Mouse (Mus musculus): Measurements from ENCODE around the gene Wnt5b. TPM values are rescaled to one million over a fixed set of nuclear protein-coding genes. Genes with fewer than 3 reads are reported as not detected.

Gene Wnt5b
- 9.6 and 10.1 TPM in 2 replicates for polyA plus RNA-seq (2015; fragmentation: Nextera tagmentation; extraction: Ambion mirVana)

DNA sequence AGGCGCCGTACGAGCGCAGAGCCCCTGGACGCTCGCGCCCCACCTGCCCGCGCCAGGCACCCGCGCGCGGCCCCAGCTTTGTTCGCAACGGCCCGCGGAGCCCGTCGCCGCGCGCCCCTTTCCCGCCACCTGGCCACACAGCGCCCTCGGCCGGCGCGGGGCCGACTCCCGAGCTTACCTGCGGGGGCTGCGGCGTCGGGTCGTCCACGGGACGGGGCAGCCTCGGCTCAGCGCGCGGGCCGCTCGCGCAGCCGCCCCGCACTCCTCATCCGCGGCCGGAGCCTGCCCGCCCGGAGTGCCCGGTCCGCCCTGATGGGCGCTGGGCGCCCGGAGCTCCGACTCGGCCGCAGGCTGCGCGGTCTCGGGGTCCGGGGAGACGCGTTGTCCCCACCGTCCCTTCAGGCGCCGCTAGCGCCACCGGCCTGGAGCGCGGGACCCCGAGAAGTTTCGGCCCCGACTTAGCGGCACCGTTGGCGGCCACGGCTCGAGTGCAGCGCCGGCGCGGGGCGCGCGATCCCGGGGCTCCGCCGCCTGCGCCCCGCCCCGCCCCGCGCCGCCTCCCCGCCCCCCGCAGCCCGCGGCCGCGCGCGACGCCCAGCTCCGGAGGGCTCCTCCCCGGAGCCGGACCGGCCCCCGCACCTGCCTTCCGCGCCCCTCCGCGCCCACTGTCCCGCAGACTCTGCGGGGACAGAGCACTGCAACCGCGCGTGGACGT is at the start of gene Wnt5b:
Wnt5b (minus strand) TSS at position 545 of the 715 bp plus-strand sequence.
- Histone ChIP-seq H3K4me2 (replicated peaks; ENCODE audit: low read depth, low read length) (peak within 1 kb of the TSS; percentile 98), H3K27ac (ENCODE audit: low read length) (0 out of 2 replicates have a peak within 1 kb of the TSS, but pooled peaks have one; percentile 8), H3K4me1 (ENCODE audit: insufficient read depth, low read length) (peaks cover 14% of the 10 kb centered on the region), H3K9ac (replicated peaks; ENCODE audit: low read length) (peak within 1 kb of the TSS; percentile 82), H3K9me3 (ENCODE audit: low read length) (no peaks in the 10 kb centered on the region), H3K27me3 (ENCODE audit: insufficient read depth, low read length) (peaks cover 10% of the 10 kb centered on the region), H3K36me3 (ENCODE audit: insufficient read depth, low read length) (no peaks in the 10 kb centered on the region), H3K4me3 (ENCODE audit: low read length) (peak within 1 kb of the TSS; percentile 73)
- under 1% methylated on average over 80 of the region's 120 CpGs for WGBS
- ATAC-seq (ENCODE audit: low FRiP score, low TSS enrichment) = peak; percentile 77

DNA sequence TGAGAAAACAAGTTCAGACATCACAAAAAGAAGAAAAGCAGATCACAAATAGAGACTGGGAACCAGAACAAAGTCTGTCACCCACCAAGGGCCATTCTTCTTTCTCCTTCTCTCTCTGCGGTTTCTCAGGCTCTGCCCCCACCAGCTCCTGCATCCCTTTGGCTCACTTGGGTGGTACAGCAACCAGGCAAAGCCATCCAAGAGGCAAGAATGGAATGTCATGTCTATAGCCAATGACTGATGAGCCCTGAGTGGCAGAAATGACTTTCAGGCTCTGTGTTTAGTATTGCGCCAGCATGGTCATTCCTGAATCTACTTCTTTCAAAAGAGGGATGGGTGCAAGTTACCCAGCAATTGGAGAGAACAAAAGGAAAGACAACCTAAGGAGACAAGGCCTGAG is 46.7 kb upstream of the Wnt5b start:
- H3K4me2 ChIP-seq (replicated peaks; ENCODE audit: low read depth, low read length) = no peak overlapping the region
- no peaks in the 10 kb centered on the region for H3K27me3 ChIP-seq (ENCODE audit: insufficient read depth, low read length)
- H3K9me3 ChIP-seq (ENCODE audit: low read length) = no peaks in the 10 kb centered on the region
- H3K9ac ChIP-seq (replicated peaks; ENCODE audit: low read length) = no peak overlapping the region
- peaks cover 6% of the 10 kb centered on the region for H3K4me1 ChIP-seq (ENCODE audit: insufficient read depth, low read length)
- no peak overlapping the region for H3K27ac ChIP-seq (ENCODE audit: low read length)
- ATAC-seq (ENCODE audit: low FRiP score, low TSS enrichment) = no peak
- no peak overlapping the region for H3K4me3 ChIP-seq (ENCODE audit: low read length)
- 85% methylated on average over 2 of the region's 2 CpGs for whole genome bisulfite sequencing
- H3K36me3 ChIP-seq (ENCODE audit: insufficient read depth, low read length) = 0 out of 2 replicates have a peak, but pooled peaks cover 5% of the 10 kb centered on the region

DNA sequence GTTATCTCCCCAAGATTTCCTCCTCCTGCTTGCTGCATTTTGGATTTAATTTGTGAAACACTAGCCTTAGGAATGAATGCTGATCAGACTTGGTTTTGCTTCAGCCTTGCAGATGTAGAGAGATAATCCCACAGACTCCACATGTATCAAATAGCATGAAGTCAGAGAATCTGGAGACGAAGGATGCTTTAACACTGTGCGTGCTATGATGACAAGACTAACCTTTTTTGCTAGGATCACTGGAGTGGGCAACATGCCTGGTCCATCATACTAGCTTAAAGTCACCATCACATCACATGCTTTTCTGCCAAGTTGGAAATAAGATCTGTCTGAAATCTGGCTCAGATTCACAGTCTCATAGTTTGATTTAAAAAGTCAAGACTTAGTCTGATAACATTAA is 43.8 kb upstream of the Wnt5b start:
- ATAC-seq (ENCODE audit: low FRiP score, low TSS enrichment) = no peak
- WGBS = 67% methylated on average over 2 of the region's 2 CpGs
- no peaks in the 10 kb centered on the region for H3K9me3 ChIP-seq (ENCODE audit: low read length)
- H3K36me3 ChIP-seq (ENCODE audit: insufficient read depth, low read length) = no peaks in the 10 kb centered on the region
- H3K4me1 ChIP-seq (ENCODE audit: insufficient read depth, low read length) = peaks cover 28% of the 10 kb centered on the region
- no peaks in the 10 kb centered on the region for H3K27me3 ChIP-seq (ENCODE audit: insufficient read depth, low read length)
- H3K4me3 ChIP-seq (ENCODE audit: low read length) = no peak overlapping the region
- H3K4me2 ChIP-seq (replicated peaks; ENCODE audit: low read depth, low read length) = no peak overlapping the region
- H3K27ac ChIP-seq (ENCODE audit: low read length) = no peak overlapping the region
- H3K9ac ChIP-seq (replicated peaks; ENCODE audit: low read length) = no peak overlapping the region

DNA sequence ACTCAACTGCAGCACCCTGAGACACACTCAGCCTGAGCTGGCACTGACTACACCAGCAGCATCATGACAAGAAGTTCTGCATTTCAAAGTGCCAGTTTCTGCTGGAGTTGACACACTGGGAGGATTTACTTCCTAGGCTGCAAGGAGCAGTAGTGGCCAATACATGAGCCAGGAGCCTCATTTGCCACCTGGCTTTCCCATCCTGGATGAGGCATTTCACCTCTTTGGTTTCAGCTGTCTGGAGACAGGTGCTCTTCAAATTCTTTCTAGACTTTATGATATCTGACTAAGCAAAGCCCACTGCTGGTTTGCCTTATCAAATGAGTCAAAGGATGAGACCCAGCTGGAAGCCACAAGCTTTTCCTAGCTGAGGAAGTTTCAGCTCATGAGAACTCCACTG is 43.3 kb upstream of the Wnt5b start:
- ATAC-seq (ENCODE audit: low FRiP score, low TSS enrichment) = no peak
- H3K36me3 ChIP-seq (ENCODE audit: insufficient read depth, low read length) = no peaks in the 10 kb centered on the region
- no peak overlapping the region for H3K4me3 ChIP-seq (ENCODE audit: low read length)
- H3K9ac ChIP-seq (replicated peaks; ENCODE audit: low read length) = no peak overlapping the region
- no peak overlapping the region for H3K4me2 ChIP-seq (replicated peaks; ENCODE audit: low read depth, low read length)
- no peaks in the 10 kb centered on the region for H3K9me3 ChIP-seq (ENCODE audit: low read length)
- H3K27me3 ChIP-seq (ENCODE audit: insufficient read depth, low read length) = no peaks in the 10 kb centered on the region
- H3K27ac ChIP-seq (ENCODE audit: low read length) = no peak overlapping the region
- peaks cover 28% of the 10 kb centered on the region for H3K4me1 ChIP-seq (ENCODE audit: insufficient read depth, low read length)

DNA sequence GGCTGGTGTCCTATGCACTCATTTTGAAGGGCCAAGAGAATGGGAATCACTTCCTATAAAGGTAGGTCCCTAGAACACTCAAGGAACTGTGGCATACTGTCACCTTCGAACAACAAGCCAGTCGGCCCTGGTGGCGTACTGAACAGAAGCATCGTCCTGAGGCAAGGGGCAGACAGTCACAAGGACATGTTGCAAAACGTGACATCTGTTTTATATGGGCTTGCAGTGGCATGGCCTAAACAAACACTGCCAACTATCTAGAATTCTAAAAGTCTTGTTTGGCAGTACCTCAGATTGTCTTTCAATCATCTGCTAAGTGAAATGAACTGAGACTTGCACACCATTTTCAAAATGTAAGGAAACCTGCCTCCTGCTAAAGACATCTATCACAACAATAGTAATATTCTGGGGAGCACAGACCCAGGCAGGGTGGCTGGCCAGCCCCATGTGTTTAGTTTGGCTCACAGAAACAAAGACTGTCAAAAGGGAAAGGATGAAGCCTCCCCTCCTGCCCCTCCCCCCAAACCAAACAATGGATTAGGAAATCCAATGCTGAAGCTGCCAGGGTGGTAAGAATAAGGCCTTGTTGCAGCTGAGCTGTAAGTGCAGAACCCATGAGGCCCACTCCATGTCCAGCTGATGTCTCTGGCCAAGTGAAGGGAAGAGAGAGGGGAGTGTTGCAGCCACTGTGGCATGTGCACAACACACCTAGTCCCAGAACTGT is 41.7 kb upstream of the Wnt5b start:
- peaks cover 28% of the 10 kb centered on the region for H3K4me1 ChIP-seq (ENCODE audit: insufficient read depth, low read length)
- H3K36me3 ChIP-seq (ENCODE audit: insufficient read depth, low read length) = no peaks in the 10 kb centered on the region
- no peak overlapping the region for H3K9ac ChIP-seq (replicated peaks; ENCODE audit: low read length)
- 0 out of 2 replicates have a peak, but pooled peaks have one; percentile 46 for ATAC-seq (ENCODE audit: low FRiP score, low TSS enrichment)
- H3K27ac ChIP-seq (ENCODE audit: low read length) = no peak overlapping the region
- no peaks in the 10 kb centered on the region for H3K9me3 ChIP-seq (ENCODE audit: low read length)
- 56% methylated on average over 5 of the region's 5 CpGs for WGBS
- H3K27me3 ChIP-seq (ENCODE audit: insufficient read depth, low read length) = no peaks in the 10 kb centered on the region
- no peak overlapping the region for H3K4me3 ChIP-seq (ENCODE audit: low read length)
- H3K4me2 ChIP-seq (replicated peaks; ENCODE audit: low read depth, low read length) = no peak overlapping the region

DNA sequence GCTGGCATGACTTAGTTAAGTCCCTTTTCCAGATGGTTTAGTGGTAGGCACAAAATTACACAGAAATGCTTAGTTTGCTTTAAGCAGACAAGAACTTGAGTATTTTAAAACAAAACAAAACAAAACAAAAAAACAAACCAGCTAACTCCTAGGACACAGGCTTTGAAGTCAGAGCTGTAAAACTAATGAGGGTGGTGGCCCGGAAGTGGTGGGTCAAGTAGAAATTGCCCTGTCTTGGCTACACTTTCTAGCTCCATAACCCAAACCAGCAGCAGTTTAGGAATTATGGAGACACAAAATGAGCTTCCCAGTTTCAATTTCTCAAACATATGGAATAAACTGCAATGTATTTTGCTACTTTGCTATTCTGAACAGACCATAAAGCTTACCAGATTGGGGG is 39.9 kb upstream of the Wnt5b start:
- ATAC-seq (ENCODE audit: low FRiP score, low TSS enrichment) = no peak
- WGBS = 12% methylated on average over 1 of the region's 1 CpGs
- H3K4me1 ChIP-seq (ENCODE audit: insufficient read depth, low read length) = peaks cover 28% of the 10 kb centered on the region
- no peaks in the 10 kb centered on the region for H3K36me3 ChIP-seq (ENCODE audit: insufficient read depth, low read length)
- no peak overlapping the region for H3K4me3 ChIP-seq (ENCODE audit: low read length)
- no peak overlapping the region for H3K4me2 ChIP-seq (replicated peaks; ENCODE audit: low read depth, low read length)
- no peaks in the 10 kb centered on the region for H3K27me3 ChIP-seq (ENCODE audit: insufficient read depth, low read length)
- no peaks in the 10 kb centered on the region for H3K9me3 ChIP-seq (ENCODE audit: low read length)
- H3K9ac ChIP-seq (replicated peaks; ENCODE audit: low read length) = no peak overlapping the region
- H3K27ac ChIP-seq (ENCODE audit: low read length) = no peak overlapping the region

DNA sequence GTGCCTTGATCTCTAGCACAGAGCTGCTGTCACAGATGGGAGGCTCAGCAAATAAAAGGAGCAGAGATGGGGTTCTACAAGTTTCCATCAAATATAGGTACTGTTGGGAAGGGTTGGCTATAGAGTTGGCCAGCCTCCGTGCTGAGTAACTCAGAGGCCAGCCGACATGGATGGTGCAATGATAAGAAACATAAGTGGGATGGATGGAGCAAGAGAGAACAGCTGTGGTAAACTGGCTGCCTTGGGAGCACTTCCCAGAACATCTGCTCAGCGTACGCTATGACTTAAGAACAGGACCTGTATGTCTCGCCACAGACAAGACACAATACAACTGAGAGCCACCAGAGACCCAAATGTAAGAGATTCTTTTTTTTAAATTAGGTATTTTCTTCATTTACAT is 39.0 kb upstream of the Wnt5b start:
- no peak overlapping the region for H3K9ac ChIP-seq (replicated peaks; ENCODE audit: low read length)
- no peak overlapping the region for H3K4me2 ChIP-seq (replicated peaks; ENCODE audit: low read depth, low read length)
- ATAC-seq (ENCODE audit: low FRiP score, low TSS enrichment) = no peak
- no peak overlapping the region for H3K27ac ChIP-seq (ENCODE audit: low read length)
- H3K27me3 ChIP-seq (ENCODE audit: insufficient read depth, low read length) = no peaks in the 10 kb centered on the region
- WGBS = 87% methylated on average over 5 of the region's 5 CpGs
- no peak overlapping the region for H3K4me3 ChIP-seq (ENCODE audit: low read length)
- no peaks in the 10 kb centered on the region for H3K36me3 ChIP-seq (ENCODE audit: insufficient read depth, low read length)
- H3K9me3 ChIP-seq (ENCODE audit: low read length) = no peaks in the 10 kb centered on the region
- peaks cover 31% of the 10 kb centered on the region for H3K4me1 ChIP-seq (ENCODE audit: insufficient read depth, low read length)

DNA sequence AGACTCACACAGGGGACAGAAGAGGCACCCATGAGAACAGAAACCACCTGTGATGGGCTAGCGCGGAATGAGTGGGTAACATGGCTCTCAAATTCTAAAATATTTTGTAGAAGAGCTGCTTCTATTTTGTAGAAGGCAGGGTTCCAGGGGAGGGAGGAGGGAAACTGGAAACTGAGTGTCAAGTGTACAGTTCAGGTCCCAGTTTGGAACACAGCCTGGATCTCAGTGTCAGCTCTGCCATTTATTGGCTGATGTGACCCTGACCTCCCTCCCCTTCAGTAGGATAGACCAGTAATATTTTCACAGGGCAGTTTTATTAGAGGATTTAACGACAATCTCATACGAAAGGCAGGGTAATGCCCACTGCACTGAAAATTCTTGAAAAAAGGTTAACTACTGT is 32.6 kb upstream of the Wnt5b start:
- ATAC-seq (ENCODE audit: low FRiP score, low TSS enrichment) = no peak
- WGBS = 69% methylated on average over 4 of the region's 4 CpGs
- peaks cover 20% of the 10 kb centered on the region for H3K36me3 ChIP-seq (ENCODE audit: insufficient read depth, low read length)

DNA sequence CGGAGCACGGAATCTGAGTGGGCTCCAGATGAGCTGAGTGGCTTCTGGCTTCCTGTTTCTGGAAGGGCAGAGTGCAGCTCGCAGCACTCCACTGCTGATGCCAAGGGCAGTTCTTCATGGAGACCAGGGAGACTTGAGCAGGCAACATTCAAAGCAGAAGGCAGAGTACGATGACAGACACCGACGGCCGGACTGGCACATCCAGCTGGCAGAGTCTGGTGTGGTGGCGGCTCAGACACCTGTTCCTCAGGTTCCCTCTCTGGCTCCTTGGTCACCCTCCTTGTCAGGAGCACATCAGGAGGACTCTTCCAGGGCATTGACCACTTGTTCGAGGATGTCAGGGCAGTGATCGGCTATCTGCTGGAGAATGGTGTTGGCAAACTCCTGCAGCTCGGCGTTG is 31.2 kb upstream of the Wnt5b start:
- no peak overlapping the region for H3K4me3 ChIP-seq (ENCODE audit: low read length)

More for the DNA sequence above, 32.6 kb upstream of the Wnt5b start:
- Histone ChIP-seq H3K4me1 (ENCODE audit: insufficient read depth, low read length) (peaks cover 7% of the 10 kb centered on the region), H3K4me3 (ENCODE audit: low read length) (no peak overlapping the region), H3K27ac (ENCODE audit: low read length) (no peak overlapping the region), H3K27me3 (ENCODE audit: insufficient read depth, low read length) (no peaks in the 10 kb centered on the region), H3K9me3 (ENCODE audit: low read length) (no peaks in the 10 kb centered on the region), H3K4me2 (replicated peaks; ENCODE audit: low read depth, low read length) (no peak overlapping the region), H3K9ac (replicated peaks; ENCODE audit: low read length) (no peak overlapping the region)

DNA sequence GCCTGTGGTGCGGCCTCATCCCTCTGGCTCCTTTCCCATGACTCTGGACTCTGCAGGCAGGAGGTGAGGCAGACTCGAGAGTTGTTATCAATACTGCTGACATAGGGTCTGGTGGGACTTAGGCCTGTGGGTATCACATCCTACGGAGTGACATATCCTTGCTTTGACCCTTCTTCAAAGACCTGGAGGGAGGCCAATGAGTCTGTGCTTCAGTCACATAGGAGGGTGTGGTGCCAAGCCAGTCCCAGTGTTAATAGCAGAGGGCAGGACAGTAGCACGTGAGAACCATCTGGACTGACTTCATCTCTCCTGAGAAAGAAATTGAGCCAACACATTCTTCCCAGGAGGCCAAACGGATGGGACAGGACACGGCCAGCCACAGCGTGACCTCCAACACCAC is 28.1 kb upstream of the Wnt5b start:
- WGBS = 74% methylated on average over 7 of the region's 7 CpGs
- Histone ChIP-seq H3K4me3 (ENCODE audit: low read length) (no peak overlapping the region), H3K27ac (ENCODE audit: low read length) (no peak overlapping the region), H3K9me3 (ENCODE audit: low read length) (no peaks in the 10 kb centered on the region), H3K4me1 (ENCODE audit: insufficient read depth, low read length) (peaks cover 14% of the 10 kb centered on the region), H3K9ac (replicated peaks; ENCODE audit: low read length) (no peak overlapping the region), H3K4me2 (replicated peaks; ENCODE audit: low read depth, low read length) (no peak overlapping the region), H3K36me3 (ENCODE audit: insufficient read depth, low read length) (peaks cover 20% of the 10 kb centered on the region), H3K27me3 (ENCODE audit: insufficient read depth, low read length) (no peaks in the 10 kb centered on the region)
- no peak for ATAC-seq (ENCODE audit: low FRiP score, low TSS enrichment)

More for the DNA sequence above, 31.2 kb upstream of the Wnt5b start:
- Histone ChIP-seq H3K4me2 (replicated peaks; ENCODE audit: low read depth, low read length) (no peak overlapping the region), H3K36me3 (ENCODE audit: insufficient read depth, low read length) (peaks cover 20% of the 10 kb centered on the region), H3K4me1 (ENCODE audit: insufficient read depth, low read length) (peaks cover 7% of the 10 kb centered on the region), H3K9me3 (ENCODE audit: low read length) (no peaks in the 10 kb centered on the region), H3K9ac (replicated peaks; ENCODE audit: low read length) (no peak overlapping the region), H3K27ac (ENCODE audit: low read length) (no peak overlapping the region), H3K27me3 (ENCODE audit: insufficient read depth, low read length) (no peaks in the 10 kb centered on the region)
- 94% methylated on average over 12 of the region's 12 CpGs for WGBS
- ATAC-seq (ENCODE audit: low FRiP score, low TSS enrichment) = no peak
